Mouse (Mus musculus) gastrocnemius, postnatal 4 days (tissue): ENCODE results near the gene Rabep1. TPM values are rescaled to one million over a fixed set of nuclear protein-coding genes. Genes with fewer than 3 reads are reported as not detected.
"Not testable (repeated sequence)": the region's sequence is repeated elsewhere in the genome, so short reads cannot be mapped to it uniquely, and the experiment has no call there.

Experiments used
- DNase-seq, 2 experiments: peaks; one replicate each; pipeline ENCODE4 v3.0.0; 2021 to 2022; ENCODE audit warnings: low spot score in 2 of 2, mixed read lengths in 2 of 2
- total RNA-seq, 2 experiments: library from RNA; stranded (reverse); gene quantifications; 2 replicates each; pipeline ENCODE4 v1.2.3; 2021

Rabep1 gene
- total RNA-seq, 2 experiments from 2014 or later: 39.4 to 40.7 TPM

DNA sequence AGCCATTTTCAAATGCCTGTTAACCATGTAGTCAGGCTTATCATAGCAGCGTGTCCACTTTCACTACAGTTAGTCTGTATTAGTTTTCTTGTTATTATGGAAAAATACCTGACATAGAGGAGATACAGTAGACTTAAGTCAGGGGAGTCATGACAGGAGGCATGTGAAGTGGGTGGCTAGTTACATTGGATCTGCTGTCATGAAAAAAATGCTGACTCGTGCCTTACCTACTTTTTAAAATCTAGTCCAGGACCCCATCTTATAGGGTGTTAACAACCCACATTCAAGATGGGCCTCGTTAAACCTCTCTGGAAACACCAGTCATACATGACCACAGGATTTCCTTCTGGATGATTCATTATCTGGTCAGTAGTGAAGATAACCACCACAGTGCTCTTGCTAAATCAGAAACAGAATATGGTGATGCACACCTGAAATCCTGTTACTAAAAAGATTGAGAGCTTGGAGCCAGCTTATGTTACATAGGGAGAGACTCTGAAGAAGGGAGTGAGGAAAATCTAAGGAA, 38.4 kb downstream of the Rabep1 start:
- DNase-seq: no peak

DNA sequence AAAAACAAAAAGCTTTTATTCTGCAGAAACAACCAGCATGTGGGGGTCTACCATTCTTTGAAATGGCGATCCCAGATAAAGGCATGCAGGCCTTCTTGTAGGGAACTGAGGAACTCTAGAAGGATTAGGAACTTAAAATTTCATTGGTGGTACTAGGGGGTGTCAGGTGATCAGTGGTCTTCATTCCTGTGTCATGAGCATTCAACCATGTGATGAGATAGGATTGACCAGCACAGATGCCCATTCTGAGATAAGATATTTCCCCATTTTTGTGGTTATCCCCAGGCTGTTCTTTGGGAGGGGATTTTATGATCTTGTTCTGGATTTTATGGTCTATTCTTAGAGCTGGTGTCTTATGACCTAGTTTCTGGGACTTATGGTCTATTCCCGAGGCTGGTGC, 46.1 kb downstream of the Rabep1 start:
- no peak for DNase-seq

DNA sequence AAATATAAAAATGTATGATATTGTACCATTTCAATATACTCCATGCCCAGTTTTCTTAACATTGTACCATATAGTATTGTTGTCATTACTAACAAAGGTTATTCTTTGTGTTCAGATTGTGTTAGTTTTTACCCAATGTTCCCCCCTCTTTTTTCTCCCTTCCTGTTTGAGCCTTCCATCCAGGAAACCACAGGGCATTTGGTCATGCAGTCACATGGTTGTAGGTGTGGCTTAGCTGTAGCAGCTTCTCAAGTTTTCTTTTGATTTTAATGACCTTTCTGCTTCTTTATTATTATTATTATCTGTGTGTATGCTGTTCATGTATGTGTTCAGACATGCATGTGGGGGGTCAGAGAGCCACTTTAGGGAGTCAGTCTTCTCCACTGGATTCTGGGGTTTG, 47.0 kb downstream of the Rabep1 start:
- DNase-seq: no peak

DNA sequence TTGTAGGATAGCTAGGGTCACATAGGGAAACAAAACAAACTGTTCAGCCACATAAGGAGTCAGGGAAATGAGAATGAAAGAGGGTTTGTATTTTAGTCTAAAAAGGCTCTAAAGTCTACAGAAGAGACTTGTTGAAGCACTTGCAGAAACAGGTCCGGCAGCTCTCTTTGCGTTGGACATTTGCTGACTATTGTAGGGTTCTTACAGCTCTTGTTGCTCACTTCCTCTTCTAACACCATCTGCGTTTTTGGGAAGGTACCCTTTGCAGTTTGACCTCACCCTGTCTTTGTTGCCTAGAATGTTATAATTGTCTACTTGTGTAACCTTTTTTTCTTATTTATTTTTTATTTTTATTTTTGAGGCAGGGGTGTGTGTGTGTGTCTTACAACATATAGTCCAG, 53.1 kb downstream of the Rabep1 start:
- no peak for DNase-seq

DNA sequence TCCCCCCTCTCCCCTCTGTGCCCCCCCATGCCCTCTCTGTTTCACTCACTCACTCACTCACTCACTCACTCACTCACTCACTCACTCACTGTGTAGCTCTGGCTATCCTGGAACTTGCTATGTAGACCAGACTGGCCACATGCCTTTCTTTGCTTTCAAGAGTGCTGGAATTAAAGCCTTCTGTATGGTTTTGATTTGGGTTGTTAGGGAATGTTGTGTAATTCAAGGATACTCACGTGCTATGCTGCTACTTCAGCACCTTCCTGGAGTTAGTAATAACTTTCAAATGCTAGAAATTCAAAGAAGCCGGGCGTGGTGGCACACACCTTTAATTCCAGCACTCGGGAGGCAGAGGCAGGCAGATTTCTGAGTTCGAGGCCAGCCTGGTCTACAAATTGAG, 53.6 kb downstream of the Rabep1 start:
- DNase-seq: not testable (repeated sequence)

DNA sequence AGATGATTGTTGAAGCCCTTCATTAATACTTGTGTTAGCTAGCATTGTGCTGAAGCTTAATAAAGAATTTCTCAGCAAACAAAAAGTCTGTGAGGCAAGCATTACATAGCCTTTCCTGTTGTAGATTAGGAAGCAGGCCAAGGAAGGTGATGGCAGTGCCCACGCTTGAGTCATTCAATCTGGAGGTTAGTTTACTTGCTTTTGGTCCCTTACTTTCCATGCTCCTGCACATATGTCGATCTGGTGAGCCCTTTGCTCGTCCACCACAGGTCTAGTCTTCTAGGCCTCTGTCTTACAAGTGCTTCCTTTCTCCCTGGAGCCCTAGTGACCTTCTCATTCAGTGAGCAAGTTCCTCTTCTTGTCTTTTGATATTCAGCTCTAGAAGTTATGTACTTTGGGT, 62.1 kb downstream of the Rabep1 start:
- DNase-seq: no peak

DNA sequence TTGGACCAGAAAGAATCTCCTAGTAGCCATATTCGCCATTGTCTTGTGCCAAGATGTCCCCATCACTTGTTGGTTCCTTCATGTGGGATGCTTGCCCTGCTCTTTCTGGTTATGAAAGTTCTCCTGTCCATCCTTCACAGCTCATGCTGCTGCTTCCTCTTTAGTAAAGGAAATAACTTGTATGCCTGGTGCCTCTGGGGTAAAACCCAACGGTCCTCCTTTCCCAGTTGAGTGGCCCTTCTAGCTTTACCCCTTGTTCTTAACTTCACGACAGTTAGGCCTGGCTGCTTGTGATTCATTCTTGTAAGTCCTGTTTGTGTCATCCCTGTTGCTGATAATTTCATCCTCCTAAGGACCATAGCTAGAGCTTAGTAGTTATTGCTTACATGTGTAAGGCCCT, 66.7 kb downstream of the Rabep1 start:
- DNase-seq: no peak

DNA sequence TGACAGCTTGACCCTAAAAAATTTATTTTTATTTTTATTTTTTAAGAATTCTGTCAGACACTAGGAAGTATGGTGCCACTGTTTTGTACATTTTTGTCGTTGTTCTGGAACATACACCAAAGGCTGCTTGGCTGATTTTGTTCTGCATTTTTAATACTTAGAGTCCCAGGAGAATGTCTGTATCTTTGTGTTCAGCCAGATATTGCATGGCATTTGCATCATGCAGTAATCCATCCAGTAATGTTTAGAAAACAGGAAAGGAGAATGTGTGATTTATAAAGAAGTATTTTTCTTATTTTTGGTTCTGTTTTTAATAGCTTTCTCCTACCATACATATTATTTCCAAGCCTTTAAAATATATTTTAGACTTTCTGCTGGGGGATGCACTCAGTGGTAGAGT, 67.3 kb downstream of the Rabep1 start:
- no peak for DNase-seq

DNA sequence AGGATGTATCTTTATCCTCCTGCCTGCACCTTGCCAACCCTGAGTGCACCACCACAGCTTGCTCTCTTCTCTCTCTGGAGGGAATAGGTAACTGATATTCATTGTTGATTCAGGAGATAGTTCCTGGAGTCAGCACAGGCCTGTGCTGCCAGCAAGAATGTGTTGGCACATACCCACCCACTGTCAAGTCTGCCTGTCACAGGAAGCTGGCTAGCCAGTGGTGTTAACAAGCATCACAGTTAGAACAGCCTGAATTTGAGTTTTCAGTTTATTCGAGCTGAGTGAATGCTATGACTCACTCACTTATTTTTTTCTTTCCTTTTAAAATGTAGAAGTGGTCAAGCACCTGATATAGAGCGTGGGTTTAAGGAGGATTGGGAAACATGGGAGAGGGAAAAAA, 73.3 kb downstream of the Rabep1 start:
- DNase-seq: no peak

DNA sequence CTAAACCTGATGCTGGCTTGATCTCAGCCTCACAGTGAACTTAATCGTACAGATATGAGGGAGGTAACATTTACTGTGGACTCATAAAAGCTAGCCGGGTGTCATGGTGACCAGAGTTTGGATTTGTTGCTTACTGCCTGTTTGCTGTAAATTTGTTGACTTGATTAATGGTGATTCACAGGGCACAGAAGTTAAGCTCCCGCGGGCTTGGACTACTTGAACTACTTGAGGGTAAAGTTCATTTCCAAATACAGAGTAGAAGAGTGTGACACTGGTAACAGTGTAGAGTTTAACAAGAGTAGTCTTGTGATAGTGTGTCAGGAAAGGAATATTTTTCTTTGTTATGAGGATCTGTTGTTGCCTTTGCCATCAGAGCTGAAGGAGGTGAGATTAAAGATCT, 74.9 kb downstream of the Rabep1 start:
- no peak for DNase-seq

DNA sequence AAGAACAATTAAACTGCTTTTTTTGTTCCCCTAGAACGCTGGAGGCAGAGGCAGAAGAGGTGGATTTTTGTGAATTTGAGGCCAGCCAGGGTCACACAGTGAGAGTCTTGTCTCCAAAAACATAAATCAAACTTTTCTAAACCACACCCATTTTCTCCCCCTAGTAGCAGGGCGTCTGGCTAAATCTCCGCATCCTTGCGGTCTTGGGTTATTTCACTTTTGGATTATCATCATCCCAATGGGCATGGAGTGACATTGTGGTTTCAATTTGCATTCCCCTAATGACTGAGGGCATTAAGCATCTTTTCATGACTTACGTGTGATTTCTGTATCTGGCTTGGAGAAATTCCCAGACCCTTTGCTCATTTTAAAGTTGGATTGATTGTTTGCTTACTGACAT, 86.9 kb downstream of the Rabep1 start:
- DNase-seq: no peak

DNA sequence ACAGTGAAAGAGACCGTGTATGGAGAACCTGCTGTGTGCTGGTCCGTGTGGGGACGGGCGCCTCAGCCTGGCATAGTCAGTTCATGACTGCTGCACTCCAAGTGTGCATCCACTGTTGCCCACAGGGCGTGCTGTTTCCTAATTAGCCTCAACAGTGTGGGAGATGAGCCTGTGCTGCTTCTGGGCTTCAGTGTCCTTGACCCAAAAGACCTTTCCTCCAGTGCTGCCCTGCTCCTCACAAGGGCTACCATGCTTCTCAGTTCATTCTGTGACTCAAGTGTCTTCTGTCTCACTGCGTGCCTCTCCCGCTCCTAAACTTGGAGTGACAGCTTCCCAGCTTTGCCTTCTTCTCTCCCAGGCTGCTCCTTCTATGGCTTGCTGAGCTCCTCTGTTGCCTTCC, 90.7 kb downstream of the Rabep1 start:
- no peak for DNase-seq

DNA sequence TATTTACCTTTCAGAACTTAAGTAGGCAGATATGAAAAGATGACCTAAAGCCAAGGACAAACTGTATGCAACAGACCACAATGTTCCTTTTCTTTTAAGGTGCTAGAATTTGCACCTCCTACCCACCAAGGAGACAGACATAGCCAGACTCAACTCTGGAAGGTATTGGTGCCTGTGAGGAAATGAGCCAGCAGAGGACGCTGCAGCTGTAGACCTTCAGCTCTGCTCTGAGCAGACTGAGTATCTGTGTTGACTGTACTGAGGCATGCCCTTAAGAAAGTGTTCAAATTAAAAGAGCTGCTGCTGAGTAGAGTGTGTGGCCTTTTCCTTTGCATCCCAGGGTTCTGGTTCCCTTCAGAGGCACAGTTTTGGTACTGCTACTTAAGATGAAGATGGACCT, 98.0 kb downstream of the Rabep1 start:
- DNase-seq: no peak

DNA sequence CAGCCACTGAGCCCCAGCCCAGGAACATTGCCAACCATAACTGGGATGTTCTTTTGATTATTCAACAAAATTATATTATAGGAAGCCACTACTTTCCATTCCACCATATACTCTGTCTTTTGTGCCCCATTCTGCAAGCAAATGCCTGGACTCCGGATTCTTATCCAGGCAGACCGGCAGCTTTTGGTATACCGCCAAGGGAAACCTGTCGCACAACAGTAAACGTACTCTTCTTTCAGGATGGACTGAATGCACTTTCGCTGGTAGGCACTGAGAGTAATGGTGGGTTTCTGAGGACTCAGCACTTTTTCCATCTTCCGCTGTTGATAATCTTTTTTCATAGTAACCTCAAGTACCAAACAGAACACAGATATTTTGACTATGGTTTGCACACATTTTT, 99.1 kb downstream of the Rabep1 start:
- DNase-seq: no peak

DNA sequence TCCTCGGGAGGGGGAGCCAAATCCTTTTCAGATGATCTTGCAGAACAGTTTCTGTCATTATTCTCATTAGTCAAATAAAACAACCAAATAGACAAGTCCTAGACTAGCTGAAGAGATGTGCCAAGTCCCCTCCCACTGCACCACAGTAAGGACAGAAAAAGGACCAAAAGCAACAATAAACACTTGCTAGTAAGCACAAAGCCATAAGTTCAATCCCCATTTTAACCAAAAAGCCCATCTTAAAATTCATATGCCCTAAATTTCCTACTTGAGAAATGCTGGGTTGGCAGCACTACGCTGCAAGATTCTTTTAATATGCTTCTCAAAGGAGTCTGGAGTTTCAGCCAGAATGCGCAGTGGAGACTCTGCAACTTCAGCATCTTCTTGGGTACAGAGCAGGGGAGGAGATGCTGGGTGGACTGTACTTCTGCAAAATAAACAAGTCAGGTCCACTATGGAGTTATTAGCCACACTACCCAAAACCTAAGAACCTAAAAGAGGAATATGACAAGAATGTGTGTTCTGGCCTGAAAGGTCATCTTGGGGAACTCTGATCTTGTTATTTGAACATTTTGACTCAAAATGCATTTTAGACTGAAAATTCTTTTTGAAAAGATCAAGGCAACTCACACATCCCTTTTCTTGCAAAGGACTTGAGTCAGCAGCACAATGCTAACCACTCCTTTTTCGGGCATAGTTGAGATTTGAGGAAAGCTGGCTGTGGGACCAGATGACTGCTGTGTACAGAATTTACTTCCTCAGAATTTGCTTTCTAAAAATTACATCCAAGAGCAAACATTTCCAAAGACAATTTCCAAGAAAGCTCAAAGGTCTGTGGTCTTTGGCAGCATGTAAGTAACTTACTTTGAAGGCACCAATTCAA, 100.6 kb downstream of the Rabep1 start:
- no peak for DNase-seq

DNA sequence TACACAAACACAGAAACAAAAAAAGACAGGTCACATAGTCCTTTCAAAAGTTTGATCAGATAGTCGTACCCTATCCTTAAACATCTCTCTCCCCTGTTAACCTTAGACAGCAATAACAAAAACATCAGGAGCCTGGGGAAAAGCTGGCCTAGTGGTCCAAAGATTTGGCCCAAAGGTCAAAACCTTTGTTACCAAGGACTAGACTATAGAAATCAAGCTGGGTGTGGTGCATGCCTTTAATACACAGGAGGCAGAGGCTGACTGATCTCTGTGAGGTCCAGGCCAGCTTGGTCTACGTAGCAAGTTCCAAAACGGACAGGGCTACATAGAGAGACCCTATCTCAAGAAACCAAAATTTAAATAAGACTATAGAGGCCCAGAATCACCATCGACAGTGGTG, 110.1 kb downstream of the Rabep1 start:
- DNase-seq: no peak

DNA sequence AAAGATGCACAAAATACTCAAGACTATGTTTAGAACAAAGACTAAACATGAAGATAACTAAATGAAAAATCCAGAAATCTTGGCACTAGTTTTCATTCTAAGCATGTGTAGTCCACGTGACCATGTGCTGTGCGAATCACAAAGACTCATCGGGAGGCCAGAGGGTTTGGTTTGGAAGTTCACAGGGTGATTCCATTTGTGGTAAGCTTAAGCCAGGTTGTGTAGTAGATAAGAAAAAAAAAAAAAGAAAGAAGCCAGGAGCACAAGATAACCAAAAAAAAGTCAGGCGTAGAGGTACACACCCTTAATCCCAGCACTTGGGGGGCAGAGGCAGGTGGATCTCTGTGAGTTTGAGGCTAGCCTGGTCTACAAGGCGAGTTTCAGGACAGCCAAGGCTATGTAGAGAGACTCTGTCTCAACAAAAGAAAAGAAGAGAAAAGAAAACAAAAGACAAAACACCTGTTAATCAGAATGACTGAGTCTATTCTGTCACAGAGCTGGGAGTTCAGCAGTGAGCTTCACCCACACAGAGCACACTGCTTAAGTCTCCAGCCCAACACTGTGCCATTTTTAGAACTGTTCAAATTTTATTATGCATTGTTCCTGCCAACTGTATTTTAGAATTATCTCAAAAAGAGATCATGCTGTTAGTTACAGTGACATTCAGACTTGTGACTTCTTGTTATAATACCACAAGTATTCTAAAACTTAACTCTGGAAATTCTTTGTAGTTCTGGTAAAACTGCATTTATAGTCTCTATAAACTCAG, 116.4 kb downstream of the Rabep1 start:
- no peak for DNase-seq

DNA sequence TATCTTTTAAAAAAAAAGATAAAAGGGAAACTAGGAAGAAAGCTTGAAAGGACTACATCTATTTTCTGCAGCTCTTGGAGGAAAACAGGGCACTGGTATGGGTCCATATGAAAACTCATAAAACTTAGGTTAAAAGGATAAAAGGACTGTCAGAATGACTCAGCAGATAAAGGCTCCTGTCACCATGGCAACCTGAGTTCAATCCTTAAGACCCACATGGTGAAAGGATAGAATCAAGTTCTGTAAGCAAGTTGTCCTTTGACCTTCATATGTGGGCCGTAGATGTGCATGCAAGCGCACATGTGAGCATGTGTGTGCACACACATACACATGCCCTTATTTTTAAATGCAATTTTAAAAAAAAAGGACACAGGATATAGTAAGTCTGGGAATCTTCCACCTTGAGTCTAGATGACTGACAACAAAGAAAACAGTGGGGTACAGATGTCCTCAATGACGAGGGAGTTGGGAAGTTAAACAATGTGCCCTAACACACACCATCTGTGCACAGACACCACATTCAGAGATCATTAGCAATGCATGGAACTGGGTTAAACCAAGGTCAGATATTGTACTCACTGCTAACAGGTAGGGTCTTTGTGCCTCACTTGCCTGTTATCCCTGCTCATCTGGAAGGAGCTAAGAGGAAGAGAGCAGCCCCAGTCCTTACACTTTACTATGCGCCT, 119.8 kb downstream of the Rabep1 start:
- no peak for DNase-seq

DNA sequence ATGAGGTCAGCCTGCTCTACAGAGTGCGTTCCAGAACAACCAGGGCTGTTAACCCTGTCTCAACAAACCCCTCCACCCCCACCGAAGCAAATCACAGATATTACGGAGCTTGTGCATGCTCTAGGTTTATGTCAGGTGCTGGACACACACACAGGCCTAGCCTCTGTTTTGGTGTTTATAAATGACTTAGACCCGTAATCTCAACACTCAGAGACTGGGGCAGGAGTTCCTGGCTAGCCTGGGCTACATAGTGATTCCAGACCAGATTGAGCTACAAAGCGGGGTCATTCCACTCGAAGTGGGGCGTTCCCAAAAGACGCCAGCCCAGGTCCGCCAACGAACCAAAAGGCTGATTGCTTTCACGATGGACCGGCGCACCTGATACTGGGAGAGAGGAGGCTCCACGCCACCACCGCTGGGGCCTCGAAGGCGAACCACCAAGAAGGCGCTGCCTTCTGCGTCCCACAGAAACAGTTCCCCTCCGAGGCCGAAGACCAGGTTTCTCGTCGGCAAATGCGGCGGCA, 124.8 kb downstream of the Rabep1 start:
- DNase-seq: no peak

DNA sequence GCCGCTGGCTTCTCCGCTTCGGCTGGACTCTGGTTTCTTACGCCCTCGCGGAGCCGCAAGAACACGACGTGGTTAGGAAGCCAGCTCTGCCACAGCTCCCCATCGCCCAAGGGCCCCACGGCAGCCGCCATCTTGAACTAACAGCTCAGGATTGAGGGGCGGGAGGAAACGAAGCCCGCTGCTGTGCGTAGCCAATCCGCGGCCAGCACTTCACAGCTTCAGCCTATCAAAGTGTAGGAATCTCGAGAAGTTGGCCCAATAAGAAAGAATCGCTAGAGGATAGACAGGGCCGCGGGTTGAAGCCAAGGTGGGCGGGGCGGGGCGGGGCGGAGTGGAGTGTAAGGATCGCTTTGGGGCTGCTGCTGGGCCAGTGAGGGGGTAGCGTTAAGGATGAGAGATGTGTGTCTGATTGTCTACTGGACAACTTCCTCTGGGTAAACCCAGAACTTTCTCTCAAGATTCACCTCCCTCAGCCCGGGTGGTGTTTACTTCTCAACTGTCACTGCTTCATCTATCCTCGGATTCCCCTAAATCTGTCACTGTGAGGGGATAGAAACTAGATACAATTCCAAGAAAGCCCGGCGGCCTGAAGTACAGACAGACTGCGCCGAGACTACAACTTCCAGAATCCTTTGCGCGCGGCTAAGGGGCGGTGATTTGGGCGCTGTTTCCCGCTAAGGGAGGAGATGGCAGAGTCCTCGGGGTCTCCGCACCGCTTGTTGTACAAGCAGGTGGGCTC, 125.4 kb downstream of the Rabep1 start, which contains the start of the genes Nup88 and Rpain:
TSS of gene Nup88 (minus strand) at position 153 of the 739 bp plus-strand sequence.
TSS of gene Rpain (plus strand) at position 393 of the 739 bp plus-strand sequence.
- DNase-seq: peak; percentile 80 to 91
